Mouse (Mus musculus): ENCODE data around the gene Fam126b. TPM values are rescaled to one million over a fixed set of nuclear protein-coding genes. Genes with fewer than 3 reads are reported as not detected.

The Fam126b gene
- polyA plus RNA-seq, 1 experiment from 2014 or later, result 15.7 TPM

Other genes with a start within 250 kb of the Fam126b start
- 372 and 407 TPM in 2 replicates for gene Bzw1, start 193.4 kb downstream of the Fam126b start, polyA plus RNA-seq (2014; fragmentation: Nextera tagmentation; extraction: Ambion mirVana)
- gene Clk1, start 162.3 kb downstream of the Fam126b start, polyA plus RNA-seq (2014; fragmentation: Nextera tagmentation; extraction: Ambion mirVana), result 143 and 156 TPM in 2 replicates
- gene Nif3l1, start 141.2 kb downstream of the Fam126b start, polyA plus RNA-seq (2014; fragmentation: Nextera tagmentation; extraction: Ambion mirVana), result 50.4 and 51.6 TPM in 2 replicates
- gene Ppil3, start 140.8 kb downstream of the Fam126b start, polyA plus RNA-seq (2014; fragmentation: Nextera tagmentation; extraction: Ambion mirVana), result 48.7 and 57.8 TPM in 2 replicates
- gene Orc2, start 81.2 kb downstream of the Fam126b start, polyA plus RNA-seq (2014; fragmentation: Nextera tagmentation; extraction: Ambion mirVana), result 19.7 and 21.5 TPM in 2 replicates
- gene Ndufb3, start 61 bp upstream of the Fam126b start, polyA plus RNA-seq (2014; fragmentation: Nextera tagmentation; extraction: Ambion mirVana), result 179 and 220 TPM in 2 replicates
- not detected in 2 replicates for gene Als2cr12, start 109.7 kb upstream of the Fam126b start, polyA plus RNA-seq (2014; fragmentation: Nextera tagmentation; extraction: Ambion mirVana)
- 16.6 and 18.7 TPM in 2 replicates for gene Cflar, start 125.2 kb upstream of the Fam126b start, polyA plus RNA-seq (2014; fragmentation: Nextera tagmentation; extraction: Ambion mirVana)
- 5.5 and 6.2 TPM in 2 replicates for gene Casp8, start 209.1 kb upstream of the Fam126b start, polyA plus RNA-seq (2014; fragmentation: Nextera tagmentation; extraction: Ambion mirVana)

Measured in hindbrain, embryonic 14.5 days (tissue).